Mouse (Mus musculus): ENCODE measurements around the gene Tut1. TPM values are rescaled to one million over a fixed set of nuclear protein-coding genes. Genes with fewer than 3 reads are reported as not detected.
"Not testable (repeated sequence)": the region's sequence is repeated elsewhere in the genome, so short reads cannot be mapped to it uniquely, and the experiment has no call there.

The Tut1 gene
- polyA plus RNA-seq, 1 experiment from 2014 or later, result 32.6 TPM

GRCm38 (mm10) chr19:8996601-8997000, 43.0 kb downstream of the Tut1 start:
- 92% methylated on average over 6 of the region's 6 CpGs for WGBS
- Histone ChIP-seq H3K4me2 (replicated peaks) (no peak overlapping the region), H3K36me3 (no peaks in the 10 kb centered on the region), H3K9me3 (no peaks in the 10 kb centered on the region), H3K27ac (no peak overlapping the region), H3K4me1 (replicated peaks) (0 out of 2 replicates have a peak, but pooled peaks cover 3% of the 10 kb centered on the region), H3K4me3 (replicated peaks) (no peak overlapping the region), H3K9ac (replicated peaks) (no peak overlapping the region), H3K27me3 (peaks cover 9% of the 10 kb centered on the region; the same call in 1 of the 2 replicates)
- no peak for ATAC-seq

- Histone ChIP-seq H3K4me3 (replicated peaks) (no peak overlapping the region), H3K27me3 (0 out of 2 replicates have a peak, but pooled peaks cover 1% of the 10 kb centered on the region), H3K4me2 (replicated peaks) (no peak overlapping the region), H3K36me3 (no peaks in the 10 kb centered on the region), H3K4me1 (replicated peaks) (0 out of 2 replicates have a peak, but pooled peaks cover 2% of the 10 kb centered on the region), H3K9me3 (no peaks in the 10 kb centered on the region), H3K27ac (no peak overlapping the region), H3K9ac (replicated peaks) (no peak overlapping the region)
- peak; percentile 58; the same call in 1 of the 2 replicates for ATAC-seq
- whole genome bisulfite sequencing, result 79% methylated on average over 4 of the region's 4 CpGs
Observed at GRCm38 (mm10) chr19:8997546-8997945, 43.9 kb downstream of the Tut1 start.

- 89% methylated on average over 6 of the region's 6 CpGs for WGBS
- H3K27me3 ChIP-seq, result no peaks in the 10 kb centered on the region
- no peak overlapping the region for H3K9ac ChIP-seq (replicated peaks)
- H3K4me3 ChIP-seq (replicated peaks), result no peak overlapping the region
- no peaks in the 10 kb centered on the region for H3K36me3 ChIP-seq
- no peak overlapping the region for H3K27ac ChIP-seq
- H3K4me2 ChIP-seq (replicated peaks), result no peak overlapping the region
- no peaks in the 10 kb centered on the region for H3K4me1 ChIP-seq (replicated peaks)
- no peaks in the 10 kb centered on the region for H3K9me3 ChIP-seq
- no peak for ATAC-seq
Observed at GRCm38 (mm10) chr19:8998546-8998945, 44.9 kb downstream of the Tut1 start.

GRCm38 (mm10) chr19:8999223-8999622, 45.6 kb downstream of the Tut1 start:
- Histone ChIP-seq H3K9ac (replicated peaks) (no peak overlapping the region), H3K9me3 (no peaks in the 10 kb centered on the region), H3K4me2 (replicated peaks) (no peak overlapping the region), H3K4me3 (replicated peaks) (no peak overlapping the region), H3K27ac (no peak overlapping the region), H3K36me3 (no peaks in the 10 kb centered on the region), H3K27me3 (no peaks in the 10 kb centered on the region), H3K4me1 (replicated peaks) (no peaks in the 10 kb centered on the region)
- 90% methylated on average over 4 of the region's 4 CpGs for WGBS
- no peak for ATAC-seq

GRCm38 (mm10) chr19:9006915-9007314, 53.3 kb downstream of the Tut1 start:
- 91% methylated on average over 2 of the region's 2 CpGs for WGBS
- not testable (repeated sequence) for H3K9me3 ChIP-seq; ATAC-seq; H3K4me2 ChIP-seq (replicated peaks); H3K4me1 ChIP-seq (replicated peaks); H3K4me3 ChIP-seq (replicated peaks); H3K27ac ChIP-seq; H3K27me3 ChIP-seq; H3K9ac ChIP-seq (replicated peaks); H3K36me3 ChIP-seq

Other genes with a start within 250 kb of the Tut1 start
- 151 and 153 TPM in 2 replicates for gene Slc3a2, start 230.5 kb upstream of the Tut1 start, polyA plus RNA-seq (2015; fragmentation: Nextera tagmentation; extraction: Ambion mirVana)
- 89.1 and 93.4 TPM in 2 replicates for gene Wdr74, start 218.0 kb upstream of the Tut1 start, polyA plus RNA-seq (2015; fragmentation: Nextera tagmentation; extraction: Ambion mirVana)
- 2.2 and 2.5 TPM in 2 replicates for gene 1700092M07Rik, start 213.1 kb upstream of the Tut1 start, polyA plus RNA-seq (2015; fragmentation: Nextera tagmentation; extraction: Ambion mirVana)
- 121 and 127 TPM in 2 replicates for gene Stx5a, start 212.4 kb upstream of the Tut1 start, polyA plus RNA-seq (2015; fragmentation: Nextera tagmentation; extraction: Ambion mirVana)
- gene Nxf1, start 196.8 kb upstream of the Tut1 start, polyA plus RNA-seq (2015; fragmentation: Nextera tagmentation; extraction: Ambion mirVana), result 195 and 206 TPM in 2 replicates
- gene Tmem223, start 182.9 kb upstream of the Tut1 start, polyA plus RNA-seq (2015; fragmentation: Nextera tagmentation; extraction: Ambion mirVana), result 264 and 280 TPM in 2 replicates
- 35.8 and 38.1 TPM in 2 replicates for gene Tmem179b, start 179.4 kb upstream of the Tut1 start, polyA plus RNA-seq (2015; fragmentation: Nextera tagmentation; extraction: Ambion mirVana)
- 28.8 and 30.5 TPM in 2 replicates for gene Taf6l, start 167.4 kb upstream of the Tut1 start, polyA plus RNA-seq (2015; fragmentation: Nextera tagmentation; extraction: Ambion mirVana)
- 163 and 164 TPM in 2 replicates for gene Polr2g, start 155.3 kb upstream of the Tut1 start, polyA plus RNA-seq (2015; fragmentation: Nextera tagmentation; extraction: Ambion mirVana)
- 8.1 and 8.3 TPM in 2 replicates for gene Zbtb3, start 151.3 kb upstream of the Tut1 start, polyA plus RNA-seq (2015; fragmentation: Nextera tagmentation; extraction: Ambion mirVana)
- 66.1 and 70.3 TPM in 2 replicates for gene Ttc9c, start 134.5 kb upstream of the Tut1 start, polyA plus RNA-seq (2015; fragmentation: Nextera tagmentation; extraction: Ambion mirVana)
- 6.1 and 6.4 TPM in 2 replicates for gene Hnrnpul2, start 133.8 kb upstream of the Tut1 start, polyA plus RNA-seq (2015; fragmentation: Nextera tagmentation; extraction: Ambion mirVana)
- not detected in 2 replicates for gene AC129217.1, start 124.1 kb upstream of the Tut1 start, polyA plus RNA-seq (2015; fragmentation: Nextera tagmentation; extraction: Ambion mirVana)
- gene Bscl2, start 116.4 kb upstream of the Tut1 start, polyA plus RNA-seq (2015; fragmentation: Nextera tagmentation; extraction: Ambion mirVana), result 78.9 and 83.7 TPM in 2 replicates
- 310 and 338 TPM in 2 replicates for gene Gng3, start 114.7 kb upstream of the Tut1 start, polyA plus RNA-seq (2015; fragmentation: Nextera tagmentation; extraction: Ambion mirVana)
- 0.23 and 0.62 TPM in 2 replicates for gene Lrrn4cl, start 103.1 kb upstream of the Tut1 start, polyA plus RNA-seq (2015; fragmentation: Nextera tagmentation; extraction: Ambion mirVana)
- 167 and 168 TPM in 2 replicates for gene Ubxn1, start 82.4 kb upstream of the Tut1 start, polyA plus RNA-seq (2015; fragmentation: Nextera tagmentation; extraction: Ambion mirVana)
- gene Uqcc3, start 72.9 kb upstream of the Tut1 start, polyA plus RNA-seq (2015; fragmentation: Nextera tagmentation; extraction: Ambion mirVana), result 66.5 and 71.5 TPM in 2 replicates
- 61.5 and 61.8 TPM in 2 replicates for gene Lbhd1, start 70.1 kb upstream of the Tut1 start, polyA plus RNA-seq (2015; fragmentation: Nextera tagmentation; extraction: Ambion mirVana)
- not detected in 2 replicates for gene Gm49403, start 69.9 kb upstream of the Tut1 start, polyA plus RNA-seq (2015; fragmentation: Nextera tagmentation; extraction: Ambion mirVana)
- gene 1810009A15Rik, start 65.0 kb upstream of the Tut1 start, polyA plus RNA-seq (2015; fragmentation: Nextera tagmentation; extraction: Ambion mirVana), result 56.1 and 70.3 TPM in 2 replicates
- 0.54 TPM in 1 of 2 replicates, not detected in the other for gene Gm49416, start 64.9 kb upstream of the Tut1 start, polyA plus RNA-seq (2015; fragmentation: Nextera tagmentation; extraction: Ambion mirVana)
- 34.8 and 38.9 TPM in 2 replicates for gene Ints5, start 60.8 kb upstream of the Tut1 start, polyA plus RNA-seq (2015; fragmentation: Nextera tagmentation; extraction: Ambion mirVana)
- gene Ganab, start 55.8 kb upstream of the Tut1 start, polyA plus RNA-seq (2015; fragmentation: Nextera tagmentation; extraction: Ambion mirVana), result 96.8 and 99.8 TPM in 2 replicates
- gene B3gat3, start 33.5 kb upstream of the Tut1 start, polyA plus RNA-seq (2015; fragmentation: Nextera tagmentation; extraction: Ambion mirVana), result 82.2 and 89.5 TPM in 2 replicates
- gene Rom1, start 24.5 kb upstream of the Tut1 start, polyA plus RNA-seq (2015; fragmentation: Nextera tagmentation; extraction: Ambion mirVana), result 1.9 and 2.4 TPM in 2 replicates
- gene Eml3, start 24.3 kb upstream of the Tut1 start, polyA plus RNA-seq (2015; fragmentation: Nextera tagmentation; extraction: Ambion mirVana), result 8.7 and 9.2 TPM in 2 replicates
- 149 and 153 TPM in 2 replicates for gene Mta2, start 12.0 kb upstream of the Tut1 start, polyA plus RNA-seq (2015; fragmentation: Nextera tagmentation; extraction: Ambion mirVana)
- gene Eef1g, start 13.2 kb downstream of the Tut1 start, polyA plus RNA-seq (2015; fragmentation: Nextera tagmentation; extraction: Ambion mirVana), result 334 and 335 TPM in 2 replicates
- gene Ahnak, start 35.4 kb downstream of the Tut1 start, polyA plus RNA-seq (2015; fragmentation: Nextera tagmentation; extraction: Ambion mirVana), result 3.7 and 4.9 TPM in 2 replicates
- gene Scgb1a1, start 134.1 kb downstream of the Tut1 start, polyA plus RNA-seq (2015; fragmentation: Nextera tagmentation; extraction: Ambion mirVana), result not detected in 2 replicates
- gene Asrgl1, start 181.8 kb downstream of the Tut1 start, polyA plus RNA-seq (2015; fragmentation: Nextera tagmentation; extraction: Ambion mirVana), result 13.6 and 17.2 TPM in 2 replicates